Mouse (Mus musculus): ENCODE data around the gene Kndc1.

Kndc1 gene

DNA sequence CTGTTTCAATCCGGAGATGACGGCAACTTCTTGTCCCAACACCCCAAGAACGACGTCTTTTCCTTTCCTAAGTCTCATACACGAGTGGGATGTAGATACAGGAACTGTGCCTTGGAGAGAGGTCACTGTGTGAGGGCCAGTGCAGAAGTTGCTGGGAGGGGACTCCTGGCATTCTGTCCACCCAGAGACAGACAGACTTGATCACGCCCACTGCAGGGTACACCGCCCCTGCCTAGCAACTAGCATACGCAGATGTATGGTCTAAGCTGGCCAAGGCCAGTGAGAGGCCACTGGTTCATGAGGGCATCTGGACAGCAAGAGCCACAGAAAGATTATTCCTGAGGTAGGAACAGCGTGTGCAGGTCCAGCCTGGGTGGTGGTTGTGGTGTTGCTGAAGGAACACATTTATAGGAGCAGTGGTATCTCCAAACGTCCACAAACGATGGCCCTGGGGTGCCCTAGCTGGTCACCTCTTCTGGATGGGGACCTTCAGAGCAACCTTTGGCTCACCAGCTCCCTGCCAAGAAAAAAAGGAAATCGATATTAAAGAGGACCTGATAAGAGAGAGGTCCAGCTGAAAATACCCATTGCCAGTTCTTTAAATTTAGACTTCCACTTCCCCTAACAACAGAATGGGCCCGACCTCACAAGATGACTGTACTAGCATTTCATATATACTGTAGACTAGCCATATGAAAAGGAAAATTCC is 84.7 kb downstream of the Kndc1 start:
- DNase-seq (ENCODE audit: extremely low read depth, insufficient read length, low spot score), result no peak

DNA sequence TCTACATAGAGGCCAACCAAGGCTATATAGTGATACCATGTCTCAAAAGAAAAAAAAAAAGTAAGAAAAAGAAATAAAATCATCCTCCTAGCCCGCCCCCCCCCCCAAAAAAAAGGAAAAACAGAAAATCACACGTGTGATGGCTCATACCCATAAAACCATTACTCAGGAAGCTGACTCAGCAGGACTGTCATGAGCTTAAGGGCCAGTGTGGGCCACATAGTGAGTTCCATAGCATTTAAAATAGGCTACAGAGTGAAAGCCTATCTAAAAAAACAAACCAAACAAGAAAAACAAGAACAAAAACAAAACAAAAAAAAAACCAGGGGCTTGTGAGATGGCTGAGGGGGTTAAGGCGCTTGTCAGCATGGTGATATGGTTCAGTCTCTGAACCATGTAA is 86.3 kb downstream of the Kndc1 start:
- DNase-seq (ENCODE audit: extremely low read depth, insufficient read length, low spot score), result no peak

DNA sequence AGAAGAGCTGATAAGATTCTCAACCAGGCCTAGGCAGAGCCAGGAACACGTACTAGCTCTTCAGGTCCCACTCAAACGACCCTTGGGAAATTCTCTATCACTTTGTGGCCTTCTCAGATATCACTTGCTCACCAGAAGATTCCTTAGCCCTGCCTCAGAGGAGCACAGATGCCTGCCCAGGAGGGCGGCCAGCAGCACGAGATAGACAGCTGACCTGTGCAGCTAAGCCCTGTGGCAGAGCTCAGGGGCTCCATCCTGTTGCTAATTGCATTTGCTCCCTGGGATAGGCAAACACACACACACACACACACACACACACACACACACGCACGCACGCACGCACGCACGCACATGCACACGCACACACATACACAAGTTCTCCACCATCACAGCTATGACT is 87.6 kb downstream of the Kndc1 start:
- DNase-seq (ENCODE audit: extremely low read depth, insufficient read length, low spot score), result no peak

DNA sequence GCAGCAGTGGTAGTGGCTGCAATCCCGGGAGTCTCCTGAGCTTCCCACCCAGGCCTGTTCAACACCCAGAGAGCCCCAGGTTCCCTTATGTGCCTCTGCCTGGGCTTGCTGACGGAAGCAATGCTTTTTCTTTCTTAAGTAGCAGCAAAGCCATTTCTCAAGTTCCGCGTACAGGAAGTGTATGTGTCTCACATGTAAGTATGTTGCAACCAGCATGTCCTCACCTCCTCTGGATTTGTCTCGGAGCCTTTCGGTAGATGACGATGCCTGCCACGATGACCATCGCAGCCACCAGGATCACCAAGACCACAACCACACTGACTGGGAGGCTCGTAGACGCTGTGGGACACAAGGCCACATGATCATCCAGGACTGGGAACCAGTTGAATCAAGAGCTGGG is 90.0 kb downstream of the Kndc1 start:
- DNase-seq (ENCODE audit: extremely low read depth, insufficient read length, low spot score), result no peak

DNA sequence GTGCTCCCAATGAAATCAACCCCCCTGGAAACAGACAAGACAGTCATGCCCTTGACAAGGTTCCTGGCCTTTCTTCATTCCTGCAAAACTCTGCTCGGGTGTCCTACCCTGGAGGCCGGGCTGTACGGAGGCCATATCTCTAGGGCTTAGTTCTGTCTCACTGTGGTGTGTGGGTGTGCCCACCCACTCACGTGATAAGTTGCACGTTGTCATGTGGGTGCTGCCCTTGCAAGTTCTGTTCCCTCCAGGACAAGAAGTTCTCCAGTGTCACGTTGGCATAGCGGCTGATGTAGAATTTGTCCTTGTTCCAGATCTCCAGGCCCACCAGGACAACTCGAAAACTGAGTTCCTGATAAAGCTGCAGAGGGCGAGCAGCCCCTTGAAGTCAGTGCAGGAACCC is 93.8 kb downstream of the Kndc1 start:
- no peak for DNase-seq (ENCODE audit: extremely low read depth, insufficient read length, low spot score)

DNA sequence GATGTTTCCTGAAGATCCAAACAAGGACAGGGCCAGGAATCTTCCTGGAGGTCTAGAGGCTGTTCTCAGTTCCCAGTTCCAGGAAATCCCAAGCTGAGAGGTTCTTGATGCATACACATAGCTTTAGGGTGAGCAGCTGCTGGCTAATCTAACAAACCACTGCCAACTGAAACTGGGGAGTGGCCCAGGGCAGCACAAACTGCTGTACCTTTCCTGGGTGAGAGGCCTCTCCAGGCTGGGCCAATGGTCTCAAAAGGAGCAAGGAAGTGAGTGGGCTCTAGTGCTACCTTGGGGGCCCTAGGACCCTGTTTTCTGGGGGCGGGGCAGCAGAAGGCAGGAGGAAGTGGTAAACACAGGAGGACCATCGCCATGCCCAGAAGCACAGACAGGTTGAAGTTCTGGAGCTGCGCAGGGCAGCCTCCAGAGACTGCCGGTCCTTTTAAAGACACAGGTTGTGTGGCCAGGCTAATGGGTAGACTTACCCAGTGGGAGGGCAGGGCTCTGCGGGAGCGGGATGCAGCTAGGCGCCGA is 96.4 kb downstream of the Kndc1 start:
- no peak for DNase-seq (ENCODE audit: extremely low read depth, insufficient read length, low spot score)
